Mouse (Mus musculus): Measurements from ENCODE around the gene Stk38.

GRCm38 (mm10) chr17:28928004-28928403 lies 79.8 kb downstream of the Stk38 start:
- TF ChIP-seq ZC3H11A (IDR thresholded peaks at IDR 0.05; ENCODE audit: borderline replicate concordance, low read depth, low read length) (no peak), ZNF384 (IDR thresholded peaks at IDR 0.05; ENCODE audit: low read depth, low read length) (no peak), HCFC1 (IDR thresholded peaks at IDR 0.05; ENCODE audit: borderline replicate concordance, insufficient read depth, low read length) (no peak), MAFK (IDR thresholded peaks at IDR 0.05; ENCODE audit: insufficient read depth, low read depth, low read length) (no peak), CHD2 (IDR thresholded peaks at IDR 0.05; ENCODE audit: low read depth, low read length) (no peak)
